Mouse (Mus musculus): ENCODE measurements at regions not wholly inside any gene's neighbourhood (a gene's known extent, or its start where the extent isn't known, plus 50 kb on each side); places are given as distances from the start of the nearest gene placed in this dataset.

GRCm38 (mm10) chr10:24453507-24453906 lies 141.7 kb upstream of the Ccn2 start:
- TF ChIP-seq POLR2A (IDR thresholded peaks at IDR 0.05; ENCODE audit: insufficient read depth, low read depth, low read length) (no peak), CTCF (IDR thresholded peaks at IDR 0.05; ENCODE audit: insufficient read depth, low read depth, low read length) (no peak)
